Mouse (Mus musculus): ENCODE measurements around the gene Alkbh4.

GRCm38 (mm10) chr5:136146936-136147335 is 11.0 kb downstream of the Alkbh4 start:
- TF ChIP-seq POLR2A (IDR thresholded peaks at IDR 0.05; ENCODE audit: extremely low read depth, insufficient read depth, low read length): no peak
- TF ChIP-seq CTCF (IDR thresholded peaks at IDR 0.05; ENCODE audit: low read depth, low read length): no peak
